ENCODE assay signal across 25 mouse cellular contexts in the genomic region with DNA sequence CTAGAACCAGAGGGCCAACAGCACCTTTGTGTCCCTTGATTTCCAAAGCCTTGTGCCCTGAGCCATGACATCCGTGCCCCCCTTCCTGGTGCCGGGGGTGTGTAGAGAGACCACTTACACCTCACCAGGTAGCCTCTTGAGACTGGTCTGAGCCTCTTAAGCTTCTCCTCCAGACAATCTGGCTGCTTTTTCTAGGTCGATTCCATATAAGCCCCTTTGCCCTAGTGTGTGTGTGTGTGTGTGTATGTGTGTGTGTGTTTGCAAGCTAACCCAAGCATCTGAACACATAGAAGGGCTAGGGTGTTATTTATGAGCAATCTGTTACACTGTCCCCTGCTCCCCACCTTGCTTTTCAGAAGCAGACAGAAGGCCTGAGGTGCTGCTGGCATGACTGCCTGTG.
DNase-seq lines count a peak whose midpoint lies in the region; ATAC-seq lines count a peak whose summit lies in the region.
"Had no signal": no experiment of that assay in that cellular context is flagged by ENCODE, and none has a peak within 500 bp of the region (broad histone marks: within the 10 kb centered on the region; RNA-seq: fewer than 3 reads in every experiment).

No protein-coding gene starts in this region.

- H3K4me1 ChIP-seq in hindbrain, embryonic 13.5 days (replicated peaks) = peaks cover 54% of the 10 kb centered on the region
- H3K4me1 ChIP-seq in hindbrain, embryonic 16.5 days (ENCODE audit: control insufficient read depth, insufficient read depth, low read depth, low read length) = peaks cover 32% of the 10 kb centered on the region
- peaks cover 50% of the 10 kb centered on the region for H3K4me1 ChIP-seq in midbrain, embryonic 10.5 days

- no peak overlapping the region for H3K4me2 ChIP-seq in hindbrain, embryonic 13.5 days
- no peak overlapping the region for H3K4me2 ChIP-seq in hindbrain, embryonic 16.5 days (ENCODE audit: low read length)
- H3K4me2 ChIP-seq: forebrain, embryonic 13.5 days; heart, embryonic 13.5 days; hindbrain, embryonic 15.5 days had no signal

- 0 out of 2 replicates have a peak overlapping the region, but pooled peaks have one; percentile 56 for H3K9ac ChIP-seq in hindbrain, embryonic 13.5 days
- H3K9ac ChIP-seq in hindbrain, embryonic 16.5 days (ENCODE audit: low read depth, low read length) = no peak overlapping the region
- H3K9ac ChIP-seq: forebrain, embryonic 13.5 days; hindbrain, embryonic 15.5 days had no signal

- peak; percentile 63 for DNase-seq in retina, adult 2 months (ENCODE audit: low read depth, low spot score)
- no peak for DNase-seq in retina, embryonic 14.5 days (ENCODE audit: low spot score)
- DNase-seq in retina, postnatal 1 day = peak; percentile 81
- no peak for DNase-seq in midbrain, embryonic 10.5 days (ENCODE audit: low spot score)
- DNase-seq: adrenal gland, postnatal 10 days; adrenal gland, postnatal 36 days; B cell, adult 2 months; cerebellum, adult 18-20 months; cerebellum, adult 9-10 months; cerebellum, postnatal 14 days; gastrocnemius, postnatal 25 days; heart, adult 18-20 months; heart, postnatal 14 days; heart, postnatal 4 days had no signal

- H3K27me3 ChIP-seq in hindbrain, embryonic 13.5 days = no peaks in the 10 kb centered on the region
- no peaks in the 10 kb centered on the region for H3K27me3 ChIP-seq in hindbrain, embryonic 16.5 days (replicated peaks; ENCODE audit: control insufficient read depth, insufficient read depth, low read length)
- peaks cover 9% of the 10 kb centered on the region; the same call in 1 of the 2 replicates for H3K27me3 ChIP-seq in midbrain, embryonic 10.5 days (ENCODE audit: low read depth, poor library complexity, severe bottlenecking)
- H3K27me3 ChIP-seq: CH12.LX; forebrain, embryonic 13.5 days; heart, embryonic 13.5 days; hindbrain, embryonic 15.5 days; Patski had no signal

- H3K27ac ChIP-seq in hindbrain, embryonic 13.5 days = no peak overlapping the region
- H3K27ac ChIP-seq in hindbrain, embryonic 16.5 days (ENCODE audit: low read depth, low read length) = no peak overlapping the region
- H3K27ac ChIP-seq in midbrain, embryonic 10.5 days (replicated peaks) = no peak overlapping the region
- H3K27ac ChIP-seq: forebrain, embryonic 13.5 days; heart, embryonic 13.5 days; hindbrain, embryonic 15.5 days had no signal

- no peak for ATAC-seq in hindbrain, embryonic 13.5 days (ENCODE audit: low FRiP score)
- ATAC-seq in hindbrain, embryonic 16.5 days = no peak
- ATAC-seq: forebrain, embryonic 13.5 days; forebrain, embryonic 16.5 days; Patski had no signal

- H3K36me3 ChIP-seq in hindbrain, embryonic 13.5 days = peaks cover 12% of the 10 kb centered on the region
- H3K36me3 ChIP-seq in hindbrain, embryonic 16.5 days (ENCODE audit: control insufficient read depth, insufficient read depth, low read length) = no peaks in the 10 kb centered on the region
- H3K36me3 ChIP-seq in midbrain, embryonic 10.5 days = peaks cover 41% of the 10 kb centered on the region
- H3K36me3 ChIP-seq: G1E; hindbrain, embryonic 15.5 days had no signal

- WGBS in hindbrain, embryonic 13.5 days = 85% methylated on average over 3 of the region's 3 CpGs
- 91% methylated on average over 3 of the region's 3 CpGs for WGBS in hindbrain, embryonic 16.5 days
- 90% methylated on average over 3 of the region's 3 CpGs for WGBS in midbrain, embryonic 10.5 days

- no peak overlapping the region for H3K4me3 ChIP-seq in hindbrain, embryonic 13.5 days
- H3K4me3 ChIP-seq in hindbrain, embryonic 16.5 days (ENCODE audit: low read length) = no peak overlapping the region
- no peak overlapping the region for H3K4me3 ChIP-seq in midbrain, embryonic 10.5 days
- H3K4me3 ChIP-seq: forebrain, embryonic 10.5 days; forebrain, embryonic 13.5 days; heart, embryonic 10.5 days; heart, embryonic 13.5 days; hindbrain, embryonic 15.5 days had no signal

- no peaks in the 10 kb centered on the region for H3K9me3 ChIP-seq in hindbrain, embryonic 13.5 days
- H3K9me3 ChIP-seq in hindbrain, embryonic 16.5 days (ENCODE audit: control insufficient read depth, low read length) = no peaks in the 10 kb centered on the region
- H3K9me3 ChIP-seq in midbrain, embryonic 10.5 days (replicated peaks) = no peaks in the 10 kb centered on the region
- H3K9me3 ChIP-seq: forebrain, embryonic 10.5 days; forebrain, embryonic 13.5 days; G1E; heart, embryonic 10.5 days; heart, embryonic 13.5 days; hindbrain, embryonic 15.5 days had no signal

Comparison
In these comparisons a context has a peak if more than half of its experiments do, and no peak if none do; other contexts are left out.
1. DNase-seq: peak in retina, adult 2 months (single experiment) and retina, postnatal 1 day (single experiment); none in retina, embryonic 14.5 days (single experiment) and midbrain, embryonic 10.5 days (single experiment).